Mouse (Mus musculus) kidney, postnatal 4 days (tissue): ENCODE data around the gene Exoc6b.
"Not testable (repeated sequence)": the region's sequence is repeated elsewhere in the genome, so short reads cannot be mapped to it uniquely, and the experiment has no call there.

Source experiments
- DNase-seq, 2 experiments: peaks; one replicate each; pipeline ENCODE4 v3.0.0; 2021; ENCODE audit warnings: mixed read lengths in 2 of 2

Exoc6b gene

GRCm38 (mm10) chr6:84617051-84617450 lies 452.3 kb downstream of the Exoc6b start:
- DNase-seq: no peak

- DNase-seq: no peak
Observed at GRCm38 (mm10) chr6:84616586-84616985, 452.7 kb downstream of the Exoc6b start.

- no peak for DNase-seq
Observed at GRCm38 (mm10) chr6:84613561-84613960, 455.8 kb downstream of the Exoc6b start.

- DNase-seq: no peak
Observed at GRCm38 (mm10) chr6:84601136-84601889, 468.0 kb downstream of the Exoc6b start.

- not testable (repeated sequence) for DNase-seq
Observed at GRCm38 (mm10) chr6:84599296-84599695, 470.0 kb downstream of the Exoc6b start.

- DNase-seq: no peak
Observed at GRCm38 (mm10) chr6:84598725-84599124, 470.6 kb downstream of the Exoc6b start.

GRCm38 (mm10) chr6:84594626-84595025 lies 474.7 kb downstream of the Exoc6b start:
- DNase-seq: no peak

- DNase-seq: no peak
Observed at GRCm38 (mm10) chr6:84593693-84594092, 475.6 kb downstream of the Exoc6b start, which contains the start of gene Cyp26b1. Gene Cyp26b1, minus strand, starts transcription at chr6:84593908.

GRCm38 (mm10) chr6:84590961-84591745 lies 478.2 kb downstream of the Exoc6b start:
- peak; percentile 47 to 69 for DNase-seq

GRCm38 (mm10) chr6:84589742-84590686 lies 479.3 kb downstream of the Exoc6b start:
- DNase-seq: peak; percentile 93

GRCm38 (mm10) chr6:84588895-84589652 lies 480.2 kb downstream of the Exoc6b start:
- DNase-seq: peak; percentile 68 to 70

- DNase-seq: peak in 1 of 2 experiments; percentile 58
Observed at GRCm38 (mm10) chr6:84588221-84588894, 481.0 kb downstream of the Exoc6b start.

GRCm38 (mm10) chr6:84587471-84588101 lies 481.7 kb downstream of the Exoc6b start:
- DNase-seq: peak; percentile 75 to 81

- no peak for DNase-seq
Observed at GRCm38 (mm10) chr6:84586551-84587200, 482.6 kb downstream of the Exoc6b start.

GRCm38 (mm10) chr6:84585686-84586300 lies 483.5 kb downstream of the Exoc6b start:
- no peak for DNase-seq

- peak; percentile 41 to 50 for DNase-seq
Observed at GRCm38 (mm10) chr6:84584783-84585685, 484.3 kb downstream of the Exoc6b start.

GRCm38 (mm10) chr6:84583841-84584782 lies 485.2 kb downstream of the Exoc6b start:
- DNase-seq: peak; percentile 30 to 48
